Mouse (Mus musculus): Measurements from ENCODE around the gene Trim28. TPM values are rescaled to one million over a fixed set of nuclear protein-coding genes. Genes with fewer than 3 reads are reported as not detected.
"Not testable (repeated sequence)": the region's sequence is repeated elsewhere in the genome, so short reads cannot be mapped to it uniquely, and the experiment has no call there.

Gene Trim28
- polyA plus RNA-seq, 1 experiment from 2014 or later, result 216 TPM

GRCm38 (mm10) chr7:13053501-13053900 is 54.6 kb downstream of the Trim28 start:
- Histone ChIP-seq H3K9ac (no peak overlapping the region), H3K4me1 (peaks cover 4% of the 10 kb centered on the region; the same call in 1 of the 2 replicates), H3K27ac (no peak overlapping the region), H3K36me3 (no peaks in the 10 kb centered on the region), H3K9me3 (no peaks in the 10 kb centered on the region), H3K4me2 (peak overlapping the region; percentile 64), H3K27me3 (replicated peaks) (no peaks in the 10 kb centered on the region), H3K4me3 (replicated peaks) (peak overlapping the region; percentile 59)
- WGBS, result 88% methylated on average over 2 of the region's 2 CpGs
- no peak for ATAC-seq (ENCODE audit: insufficient read depth, low FRiP score, low read depth)

- Histone ChIP-seq H3K9me3 (no peaks in the 10 kb centered on the region), H3K36me3 (no peaks in the 10 kb centered on the region), H3K4me1 (peaks cover 4% of the 10 kb centered on the region; the same call in 1 of the 2 replicates), H3K9ac (0 out of 2 replicates have a peak overlapping the region, but pooled peaks have one; percentile 13), H3K4me2 (peak overlapping the region; percentile 64), H3K27me3 (replicated peaks) (no peaks in the 10 kb centered on the region), H3K4me3 (replicated peaks) (peak overlapping the region; percentile 59), H3K27ac (peak overlapping the region; percentile 84)
- WGBS, result 3% methylated on average over 15 of the region's 15 CpGs
- ATAC-seq (ENCODE audit: insufficient read depth, low FRiP score, low read depth), result no peak
Observed at GRCm38 (mm10) chr7:13053961-13054286, 55.0 kb downstream of the Trim28 start.

DNA sequence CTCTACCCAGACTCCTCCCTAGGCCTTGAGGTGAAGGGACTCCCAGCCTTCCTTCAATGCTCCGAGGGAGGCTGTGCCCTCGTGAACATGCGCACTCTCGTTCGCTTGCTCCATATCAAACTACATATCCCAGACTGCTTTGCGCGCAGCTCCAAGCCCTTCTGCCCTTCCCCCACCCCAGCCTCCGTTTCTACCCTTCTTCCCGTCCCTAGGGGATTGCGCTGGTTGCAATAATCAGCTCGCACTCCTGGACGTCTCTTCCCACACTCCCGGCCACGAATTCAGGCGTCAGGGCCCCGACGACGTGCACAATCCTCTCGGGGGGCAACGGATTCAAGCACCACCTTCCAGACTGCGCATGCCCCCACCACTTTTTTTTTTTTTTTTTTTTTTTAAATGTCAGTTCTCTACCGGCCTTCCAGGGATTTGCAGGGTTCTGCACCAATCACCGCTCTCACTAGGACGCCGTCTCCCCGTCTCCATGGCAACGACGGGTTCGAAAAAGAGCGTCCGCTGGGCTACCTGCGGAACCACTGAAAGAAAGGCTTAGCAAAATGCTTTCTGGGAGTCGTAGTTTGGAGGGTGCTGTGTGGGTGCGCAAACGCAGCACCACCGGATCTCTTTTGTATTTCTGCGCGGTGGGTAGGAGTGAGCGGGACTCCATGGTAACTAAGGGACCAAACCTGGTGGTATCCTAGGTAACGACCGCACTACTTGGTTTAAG is 55.5 kb downstream of the Trim28 start, which contains the start of gene Mzf1:
Gene Mzf1 (minus strand): TSS at position 478 of the 724 bp plus-strand sequence.
- no peaks in the 10 kb centered on the region for H3K9me3 ChIP-seq
- peaks cover 4% of the 10 kb centered on the region; the same call in 1 of the 2 replicates for H3K4me1 ChIP-seq
- peak within 1 kb of the TSS; percentile 64 for H3K4me2 ChIP-seq
- peak; percentile 94 for ATAC-seq (ENCODE audit: insufficient read depth, low FRiP score, low read depth)
- WGBS, result under 1% methylated on average over 41 of the region's 41 CpGs
- H3K27me3 ChIP-seq (replicated peaks), result no peaks in the 10 kb centered on the region
- H3K4me3 ChIP-seq (replicated peaks), result peak within 1 kb of the TSS; percentile 59
- no peaks in the 10 kb centered on the region for H3K36me3 ChIP-seq
- peak within 1 kb of the TSS; percentile 13; the same call in 1 of the 2 replicates for H3K9ac ChIP-seq
- peak within 1 kb of the TSS; percentile 84 for H3K27ac ChIP-seq

DNA sequence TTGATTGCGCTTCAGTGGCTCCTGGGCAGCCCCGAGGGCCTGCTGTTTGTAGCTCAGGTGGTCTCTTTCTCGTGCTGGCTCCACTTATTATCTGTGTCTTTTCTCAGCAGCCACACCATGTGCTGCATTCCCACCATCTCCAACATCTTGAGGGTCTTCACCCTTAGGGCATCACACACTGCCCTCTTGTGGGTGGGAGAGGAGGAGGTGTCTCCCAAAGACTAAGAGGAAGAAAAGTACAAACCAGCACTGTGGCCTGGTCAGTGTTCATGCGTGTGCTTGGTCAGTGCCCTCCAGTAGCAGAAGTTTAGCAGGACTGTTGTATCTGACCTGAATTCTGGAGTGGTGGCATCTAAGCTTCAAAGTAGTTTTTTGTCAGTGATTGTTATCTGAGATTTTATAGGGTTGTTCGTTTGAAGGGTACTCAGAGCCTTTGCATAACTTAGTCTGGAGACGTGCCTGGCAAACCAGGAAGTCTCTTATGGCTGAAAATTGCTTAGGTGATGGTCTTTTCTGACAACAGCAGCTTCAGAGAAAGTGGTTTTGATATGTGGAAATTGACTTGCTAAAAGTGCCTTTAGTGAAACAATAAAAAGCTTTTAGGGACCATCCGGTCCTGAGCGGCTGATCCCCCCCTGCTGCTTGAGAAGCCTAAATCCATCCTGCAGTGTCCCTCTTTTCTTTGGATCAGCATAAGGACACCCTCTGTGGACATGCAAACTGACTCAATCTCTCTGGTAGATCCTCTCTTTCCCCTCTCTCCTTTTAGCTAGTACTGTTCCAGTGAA is 58.2 kb downstream of the Trim28 start:
- H3K27ac ChIP-seq, result no peak overlapping the region
- H3K9me3 ChIP-seq, result no peaks in the 10 kb centered on the region
- 64% methylated on average over 8 of the region's 8 CpGs for WGBS
- no peaks in the 10 kb centered on the region for H3K36me3 ChIP-seq
- no peaks in the 10 kb centered on the region for H3K27me3 ChIP-seq (replicated peaks)
- ATAC-seq (ENCODE audit: insufficient read depth, low FRiP score, low read depth), result no peak
- H3K4me3 ChIP-seq (replicated peaks), result no peak overlapping the region
- H3K4me1 ChIP-seq, result peaks cover 4% of the 10 kb centered on the region; the same call in 1 of the 2 replicates
- no peak overlapping the region for H3K9ac ChIP-seq
- H3K4me2 ChIP-seq, result no peak overlapping the region

GRCm38 (mm10) chr7:13059536-13059935 is 60.6 kb downstream of the Trim28 start:
- Histone ChIP-seq H3K4me2 (no peak overlapping the region), H3K9me3 (no peaks in the 10 kb centered on the region), H3K36me3 (no peaks in the 10 kb centered on the region), H3K9ac (no peak overlapping the region), H3K4me3 (replicated peaks) (no peak overlapping the region), H3K4me1 (no peaks in the 10 kb centered on the region), H3K27ac (no peak overlapping the region), H3K27me3 (replicated peaks) (no peaks in the 10 kb centered on the region)
- ATAC-seq (ENCODE audit: insufficient read depth, low FRiP score, low read depth), result no peak
- 86% methylated on average over 9 of the region's 9 CpGs for WGBS

DNA sequence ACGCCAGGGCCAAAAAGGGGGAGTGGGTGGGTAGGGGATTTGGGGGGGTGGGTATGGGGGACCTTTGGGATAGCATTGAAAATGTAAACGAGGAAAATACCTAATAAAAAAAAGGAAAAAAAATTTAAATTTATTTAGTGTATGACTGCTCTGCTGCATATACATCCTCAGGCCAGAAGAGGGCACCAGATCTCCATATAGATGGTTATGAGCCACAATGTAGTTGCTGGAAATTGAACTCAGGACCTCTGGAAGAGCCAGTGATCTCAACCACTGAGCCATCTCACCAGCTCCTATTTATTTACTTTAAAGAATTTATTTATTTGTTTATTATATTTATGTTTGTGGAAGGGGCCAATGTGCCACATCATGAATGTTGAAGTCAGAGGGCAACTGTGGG is 64.5 kb downstream of the Trim28 start:
- not testable (repeated sequence) for H3K4me1 ChIP-seq; ATAC-seq (ENCODE audit: insufficient read depth, low FRiP score, low read depth)
- 65% methylated on average over 2 of the region's 2 CpGs for WGBS

GRCm38 (mm10) chr7:13072293-13072692 is 73.4 kb downstream of the Trim28 start:
- H3K27ac ChIP-seq, result no peak overlapping the region
- no peaks in the 10 kb centered on the region for H3K9me3 ChIP-seq
- no peak overlapping the region for H3K4me2 ChIP-seq
- no peak for ATAC-seq (ENCODE audit: insufficient read depth, low FRiP score, low read depth)
- no peaks in the 10 kb centered on the region for H3K27me3 ChIP-seq (replicated peaks)
- H3K9ac ChIP-seq, result no peak overlapping the region
- H3K36me3 ChIP-seq, result no peaks in the 10 kb centered on the region
- WGBS, result 60% methylated on average over 5 of the region's 5 CpGs
- no peaks in the 10 kb centered on the region for H3K4me1 ChIP-seq
- H3K4me3 ChIP-seq (replicated peaks), result no peak overlapping the region

More for the DNA sequence above, 64.5 kb downstream of the Trim28 start:
- not testable (repeated sequence) for H3K9ac ChIP-seq; H3K27me3 ChIP-seq (replicated peaks); H3K4me2 ChIP-seq; H3K4me3 ChIP-seq (replicated peaks); H3K27ac ChIP-seq; H3K9me3 ChIP-seq; H3K36me3 ChIP-seq

Other genes starting within 250 kb of the Trim28 start
- 5.6 and 6.8 TPM in 2 replicates for gene Zscan18, start 195.5 kb upstream of the Trim28 start, polyA plus RNA-seq (2015; fragmentation: Nextera tagmentation; extraction: Ambion mirVana)
- 12.5 and 14.7 TPM in 2 replicates for gene Zfp329, start 180.3 kb upstream of the Trim28 start, polyA plus RNA-seq (2015; fragmentation: Nextera tagmentation; extraction: Ambion mirVana)
- gene Zfp110, start 164.4 kb upstream of the Trim28 start, polyA plus RNA-seq (2015; fragmentation: Nextera tagmentation; extraction: Ambion mirVana), result 32.3 and 34.4 TPM in 2 replicates
- 3.4 and 3.6 TPM in 2 replicates for gene Zfp128, start 117.9 kb upstream of the Trim28 start, polyA plus RNA-seq (2015; fragmentation: Nextera tagmentation; extraction: Ambion mirVana)
- 13.3 and 15.6 TPM in 2 replicates for gene Zscan22, start 101.3 kb upstream of the Trim28 start, polyA plus RNA-seq (2015; fragmentation: Nextera tagmentation; extraction: Ambion mirVana)
- 988 and 1,049 TPM in 2 replicates for gene Rps5, start 76.8 kb upstream of the Trim28 start, polyA plus RNA-seq (2015; fragmentation: Nextera tagmentation; extraction: Ambion mirVana)
- 1.0 and 1.3 TPM in 2 replicates for gene Rnf225, start 71.7 kb upstream of the Trim28 start, polyA plus RNA-seq (2015; fragmentation: Nextera tagmentation; extraction: Ambion mirVana)
- gene Zfp324, start 33.3 kb upstream of the Trim28 start, polyA plus RNA-seq (2015; fragmentation: Nextera tagmentation; extraction: Ambion mirVana), result 8.9 and 10.3 TPM in 2 replicates
- gene Zfp446, start 21.3 kb upstream of the Trim28 start, polyA plus RNA-seq (2015; fragmentation: Nextera tagmentation; extraction: Ambion mirVana), result 6.9 and 8.4 TPM in 2 replicates
- gene Slc27a5, start 922 bp upstream of the Trim28 start, polyA plus RNA-seq (2015; fragmentation: Nextera tagmentation; extraction: Ambion mirVana), result 0.64 and 1.8 TPM in 2 replicates
- gene Zbtb45, start 10.9 kb downstream of the Trim28 start, polyA plus RNA-seq (2015; fragmentation: Nextera tagmentation; extraction: Ambion mirVana), result 20.4 and 21.9 TPM in 2 replicates
- gene Chmp2a, start 35.7 kb downstream of the Trim28 start, polyA plus RNA-seq (2015; fragmentation: Nextera tagmentation; extraction: Ambion mirVana), result 161 and 167 TPM in 2 replicates
- gene Ube2m, start 39.2 kb downstream of the Trim28 start, polyA plus RNA-seq (2015; fragmentation: Nextera tagmentation; extraction: Ambion mirVana), result 105 and 107 TPM in 2 replicates
- gene Mzf1, start 55.6 kb downstream of the Trim28 start, polyA plus RNA-seq (2015; fragmentation: Nextera tagmentation; extraction: Ambion mirVana), result 2.7 and 3.0 TPM in 2 replicates
- gene Vmn1r85, start 96.1 kb downstream of the Trim28 start, polyA plus RNA-seq (2015; fragmentation: Nextera tagmentation; extraction: Ambion mirVana), result not detected in 2 replicates
- not detected in 2 replicates for gene Vmn1r86, start 120.8 kb downstream of the Trim28 start, polyA plus RNA-seq (2015; fragmentation: Nextera tagmentation; extraction: Ambion mirVana)
- not detected in 2 replicates for gene Vmn1r87, start 141.0 kb downstream of the Trim28 start, polyA plus RNA-seq (2015; fragmentation: Nextera tagmentation; extraction: Ambion mirVana)
- gene Vmn1r88, start 160.5 kb downstream of the Trim28 start, polyA plus RNA-seq (2015; fragmentation: Nextera tagmentation; extraction: Ambion mirVana), result 0.01 TPM in 1 of 2 replicates, not detected in the other
- gene Vmn1r89, start 213.9 kb downstream of the Trim28 start, polyA plus RNA-seq (2015; fragmentation: Nextera tagmentation; extraction: Ambion mirVana), result not detected in 2 replicates